Mouse (Mus musculus) megakaryocyte progenitor cell, adult 5-6 weeks (primary cell): Measurements from ENCODE around the gene Pfdn2. TPM values are rescaled to one million over a fixed set of nuclear protein-coding genes. Genes with fewer than 3 reads are reported as not detected.

Experiments used
- ATAC-seq: replicated peaks from 2 replicates; pipeline ENCODE4 v1.8.0; 2016; ENCODE audit warnings: mild to moderate bottlenecking, moderate TSS enrichment, inconsistent platforms; ENCODE audit not compliant: poor library complexity
- total RNA-seq, 2 experiments: library from RNA; stranded (forward) in 1 of 2; stranded (reverse) in 1 of 2; fragments of 157-497, 149-512 nt in 1 of 2; fragments of 200-1000 nt in 1 of 2; gene quantifications; 2 replicates each; pipeline versions ENCODE4 v1.2.3 to v1.2.4; 2015 to 2017

Gene Pfdn2
- total RNA-seq, 2 experiments from 2014 or later = 50.2 to 52.3 TPM

DNA sequence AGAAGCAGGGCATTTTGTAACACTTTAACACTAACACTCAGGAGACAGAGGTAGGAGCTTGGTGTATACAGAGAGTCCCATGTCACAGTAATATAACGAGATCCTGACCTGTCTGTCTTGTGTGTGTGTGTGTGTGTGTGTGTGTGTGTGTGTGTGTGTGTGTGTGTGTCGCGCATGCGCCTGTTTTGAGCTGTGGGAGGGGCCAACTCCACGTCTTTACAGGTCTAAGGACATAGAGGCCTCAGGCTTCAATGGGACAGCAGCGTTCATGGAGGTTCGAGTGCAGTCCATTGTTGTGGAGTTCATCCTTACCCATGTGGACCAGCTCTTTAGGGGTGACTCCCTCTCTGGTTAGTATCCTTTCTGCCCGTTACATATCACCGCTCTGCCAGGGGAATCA lies 57.5 kb downstream of the Pfdn2 start:
- no peak for ATAC-seq

DNA sequence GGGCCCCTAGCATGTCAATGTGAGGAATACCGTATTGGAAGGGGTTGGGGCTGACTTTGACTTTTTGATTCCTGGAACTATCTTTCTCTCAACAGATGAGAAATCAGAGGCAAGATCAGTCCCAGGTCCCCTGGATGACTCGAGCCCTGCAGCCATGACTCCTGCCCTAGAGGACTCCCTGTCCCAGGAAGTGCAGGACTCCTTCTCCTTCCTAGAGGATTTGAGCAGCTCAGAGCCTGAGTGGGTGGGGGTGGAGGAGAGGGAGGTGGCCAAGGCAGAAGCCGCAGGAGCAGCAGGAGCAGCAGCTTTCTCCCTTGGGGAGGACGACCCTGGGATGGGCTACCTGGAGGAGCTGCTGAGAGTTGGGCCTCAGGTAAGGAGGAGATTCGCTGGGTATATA lies 61.8 kb downstream of the Pfdn2 start:
- ATAC-seq = no peak

Other genes starting within 250 kb of the Pfdn2 start
- 2.0 and 4.2 TPM in 2 replicates for gene Cfap126, start 231.8 kb upstream of the Pfdn2 start, total RNA-seq (2015)
- 1.0 and 4.8 TPM in 2 replicates for gene Cfap126, start 231.8 kb upstream of the Pfdn2 start, total RNA-seq (2017)
- gene Sdhc, start 195.1 kb upstream of the Pfdn2 start, total RNA-seq (2015) = 154 and 160 TPM in 2 replicates
- 63.2 and 69.4 TPM in 2 replicates for gene Sdhc, start 195.1 kb upstream of the Pfdn2 start, total RNA-seq (2017)
- not detected in 2 replicates for gene Mpz, start 195.0 kb upstream of the Pfdn2 start, total RNA-seq (2015)
- gene Mpz, start 195.0 kb upstream of the Pfdn2 start, total RNA-seq (2017) = not detected in 2 replicates
- 12.8 and 14.4 TPM in 2 replicates for gene Pcp4l1, start 149.4 kb upstream of the Pfdn2 start, total RNA-seq (2015)
- gene Pcp4l1, start 149.4 kb upstream of the Pfdn2 start, total RNA-seq (2017) = 7.1 and 8.5 TPM in 2 replicates
- gene Nr1i3, start 131.7 kb upstream of the Pfdn2 start, total RNA-seq (2015) = not detected in 2 replicates
- 0.12 and 0.17 TPM in 2 replicates for gene Nr1i3, start 131.7 kb upstream of the Pfdn2 start, total RNA-seq (2017)
- 13.0 and 15.4 TPM in 2 replicates for gene Tomm40l, start 123.2 kb upstream of the Pfdn2 start, total RNA-seq (2015)
- gene Tomm40l, start 123.2 kb upstream of the Pfdn2 start, total RNA-seq (2017) = 18.2 and 25.7 TPM in 2 replicates
- 0.94 and 2.3 TPM in 2 replicates for gene Apoa2, start 120.6 kb upstream of the Pfdn2 start, total RNA-seq (2015)
- not detected in 2 replicates for gene Apoa2, start 120.6 kb upstream of the Pfdn2 start, total RNA-seq (2017)
- 293 and 379 TPM in 2 replicates for gene Fcer1g, start 111.3 kb upstream of the Pfdn2 start, total RNA-seq (2015)
- gene Fcer1g, start 111.3 kb upstream of the Pfdn2 start, total RNA-seq (2017) = 101 and 178 TPM in 2 replicates
- not detected in 2 replicates for gene Adamts4, start 95.2 kb upstream of the Pfdn2 start, total RNA-seq (2015)
- gene Adamts4, start 95.2 kb upstream of the Pfdn2 start, total RNA-seq (2017) = not detected in 2 replicates
- 255 and 280 TPM in 2 replicates for gene Ndufs2, start 94.3 kb upstream of the Pfdn2 start, total RNA-seq (2015)
- gene Ndufs2, start 94.3 kb upstream of the Pfdn2 start, total RNA-seq (2017) = 323 and 395 TPM in 2 replicates
- 14.7 and 16.1 TPM in 2 replicates for gene B4galt3, start 75.3 kb upstream of the Pfdn2 start, total RNA-seq (2015)
- gene B4galt3, start 75.3 kb upstream of the Pfdn2 start, total RNA-seq (2017) = 18.0 and 22.6 TPM in 2 replicates
- gene Ppox, start 64.5 kb upstream of the Pfdn2 start, total RNA-seq (2015) = 18.0 and 20.2 TPM in 2 replicates
- 10.3 and 15.0 TPM in 2 replicates for gene Ppox, start 64.5 kb upstream of the Pfdn2 start, total RNA-seq (2017)
- 36.0 and 38.2 TPM in 2 replicates for gene Usp21, start 57.7 kb upstream of the Pfdn2 start, total RNA-seq (2015)
- 18.7 and 24.5 TPM in 2 replicates for gene Usp21, start 57.7 kb upstream of the Pfdn2 start, total RNA-seq (2017)
- gene Ufc1, start 50.6 kb upstream of the Pfdn2 start, total RNA-seq (2015) = 127 and 149 TPM in 2 replicates
- 93.2 and 115 TPM in 2 replicates for gene Ufc1, start 50.6 kb upstream of the Pfdn2 start, total RNA-seq (2017)
- 24.6 and 25.4 TPM in 2 replicates for gene Dedd, start 16.5 kb upstream of the Pfdn2 start, total RNA-seq (2015)
- gene Dedd, start 16.5 kb upstream of the Pfdn2 start, total RNA-seq (2017) = 11.6 and 18.6 TPM in 2 replicates
- 7.6 and 9.8 TPM in 2 replicates for gene Nit1, start within 50 bp of the Pfdn2 start, total RNA-seq (2015)
- 31.7 and 34.1 TPM in 2 replicates for gene Nit1, start within 50 bp of the Pfdn2 start, total RNA-seq (2017)
- 0.96 TPM in 1 of 2 replicates, not detected in the other for gene Klhdc9, start 15.1 kb downstream of the Pfdn2 start, total RNA-seq (2015)
- 0.33 and 0.71 TPM in 2 replicates for gene Klhdc9, start 15.1 kb downstream of the Pfdn2 start, total RNA-seq (2017)
- gene Nectin4, start 24.4 kb downstream of the Pfdn2 start, total RNA-seq (2015) = 0.15 and 0.49 TPM in 2 replicates
- 0.37 and 0.84 TPM in 2 replicates for gene Nectin4, start 24.4 kb downstream of the Pfdn2 start, total RNA-seq (2017)
- gene Arhgap30, start 43.3 kb downstream of the Pfdn2 start, total RNA-seq (2015) = 30.2 and 31.7 TPM in 2 replicates
- gene Arhgap30, start 43.3 kb downstream of the Pfdn2 start, total RNA-seq (2017) = 68.0 and 70.5 TPM in 2 replicates
- gene Usf1, start 65.6 kb downstream of the Pfdn2 start, total RNA-seq (2015) = 16.3 and 17.1 TPM in 2 replicates
- 61.3 and 64.3 TPM in 2 replicates for gene Usf1, start 65.6 kb downstream of the Pfdn2 start, total RNA-seq (2017)
- 0.42 and 0.67 TPM in 2 replicates for gene Tstd1, start 73.2 kb downstream of the Pfdn2 start, total RNA-seq (2015)
- gene Tstd1, start 73.2 kb downstream of the Pfdn2 start, total RNA-seq (2017) = 1.9 and 3.8 TPM in 2 replicates
- 0.15 and 0.44 TPM in 2 replicates for gene F11r, start 91.9 kb downstream of the Pfdn2 start, total RNA-seq (2015)
- gene F11r, start 91.9 kb downstream of the Pfdn2 start, total RNA-seq (2017) = 0.68 TPM in 1 of 2 replicates, not detected in the other
- gene Alyref2, start 157.8 kb downstream of the Pfdn2 start, total RNA-seq (2015) = 5.1 and 5.8 TPM in 2 replicates
- gene Alyref2, start 157.8 kb downstream of the Pfdn2 start, total RNA-seq (2017) = 9.1 and 10.8 TPM in 2 replicates
- gene Itln1, start 189.6 kb downstream of the Pfdn2 start, total RNA-seq (2015) = not detected in 2 replicates
- not detected in 2 replicates for gene Itln1, start 189.6 kb downstream of the Pfdn2 start, total RNA-seq (2017)
- gene Cd244a, start 213.5 kb downstream of the Pfdn2 start, total RNA-seq (2015) = 5.0 and 6.5 TPM in 2 replicates
- 6.1 and 9.8 TPM in 2 replicates for gene Cd244a, start 213.5 kb downstream of the Pfdn2 start, total RNA-seq (2017)